Mouse (Mus musculus) thymus, adult 2 months (tissue): ENCODE data around the gene Myl10. TPM values are rescaled to one million over a fixed set of nuclear protein-coding genes. Genes with fewer than 3 reads are reported as not detected.

ENCODE experiments used
- DNase-seq: peaks from one replicate; pipeline ENCODE4 v3.0.0; 2021
- H3K27ac ChIP-seq: fragments of 200-500 bp; 2 replicates; pipeline ENCODE4 v1.5.1; 2012; ENCODE audit warnings: low read length, control low read depth; ENCODE audit not compliant: control insufficient read depth, insufficient read depth
- H3K27me3 ChIP-seq: fragments of 200-500 bp; 2 replicates; pipeline ENCODE4 v1.6.1; 2012; ENCODE audit warnings: mild to moderate bottlenecking, low read length, moderate library complexity, mixed read lengths; ENCODE audit not compliant: control insufficient read depth, insufficient read depth
- H3K36me3 ChIP-seq: fragments of 200-500 bp; 2 replicates; pipeline ENCODE4 v1.6.1; 2012; ENCODE audit warnings: mild to moderate bottlenecking, low read length, moderate library complexity; ENCODE audit not compliant: control insufficient read depth, insufficient read depth
- H3K4me1 ChIP-seq: fragments of 200-500 bp; replicated peaks from 2 replicates; pipeline ENCODE4 v1.6.1; 2012; ENCODE audit warnings: low read length; ENCODE audit not compliant: control insufficient read depth, insufficient read depth
- H3K4me3 ChIP-seq: fragments of 200-500 bp; 2 replicates; pipeline ENCODE4 v1.5.1; 2012; ENCODE audit warnings: mild to moderate bottlenecking, low read length, control low read depth, moderate library complexity; ENCODE audit not compliant: control insufficient read depth, insufficient read depth
- CTCF ChIP-seq: fragments of 200-500 bp; IDR thresholded peaks from 2 replicates; pipeline ENCODE4 v1.5.1; 2012; ENCODE audit warnings: mild to moderate bottlenecking, control low read depth, low read length, moderate library complexity, borderline replicate concordance; ENCODE audit not compliant: control insufficient read depth, poor library complexity, insufficient read depth; ENCODE audit errors: extremely low read depth
- POLR2A ChIP-seq: fragments of 200-500 bp; IDR thresholded peaks from 2 replicates; pipeline ENCODE4 v1.6.1; 2012; ENCODE audit warnings: mild to moderate bottlenecking, low read length, control low read depth, moderate library complexity; ENCODE audit not compliant: control insufficient read depth, poor library complexity, insufficient read depth; ENCODE audit errors: extremely low read depth
- WGBS: fragments of 180-500 bp; shearing (Covaris S2); methylation state at CpG from one replicate; pipeline ENCODE4 v1.1.7; 2018; 5-methylcytosine and 5-hydroxymethylcytosine counted together
- polyA plus RNA-seq: library from polyadenylated mRNA; depleted of rRNA; stranded (reverse); fragments of >200 nt; gene quantifications from 2 replicates; pipeline ENCODE4 v1.2.3, GENCODE M21; 2012

The Myl10 gene
- polyA plus RNA-seq, 1 experiment: 9.6 TPM

- Histone ChIP-seq H3K27me3 (no peaks in the 10 kb centered on the region), H3K27ac (no peak overlapping the region), H3K36me3 (no peaks in the 10 kb centered on the region), H3K4me3 (no peak overlapping the region), H3K4me1 (peaks cover 14% of the 10 kb centered on the region)
- DNase-seq: no peak
- WGBS: 94% methylated on average over 10 of the region's 10 CpGs
- TF ChIP-seq CTCF (no peak), POLR2A (no peak)
Measured at GRCm38 (mm10) chr5:136662281-136662680, 30.7 kb upstream of the Myl10 start.

DNA sequence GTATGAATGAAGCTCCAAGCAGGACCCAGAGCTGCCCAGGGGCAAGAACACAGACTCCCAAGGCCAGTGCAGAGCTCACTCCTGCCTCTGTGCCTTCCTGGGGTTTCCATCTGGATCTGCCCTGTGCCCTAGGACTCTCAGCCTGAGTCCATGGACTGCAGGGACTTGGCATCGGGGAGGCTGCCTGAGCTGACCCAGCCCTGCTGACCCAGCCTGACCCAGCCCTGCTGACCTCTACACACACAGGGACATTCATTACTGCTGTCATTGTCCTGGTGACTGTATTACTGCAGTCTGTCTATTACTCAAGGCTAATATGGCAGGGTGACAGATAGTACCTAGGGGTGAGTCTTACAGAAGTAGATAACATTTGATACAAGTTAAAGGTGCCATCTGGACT, 30.1 kb upstream of the Myl10 start:
- Histone ChIP-seq H3K27me3 (no peaks in the 10 kb centered on the region), H3K4me3 (no peak overlapping the region), H3K27ac (no peak overlapping the region), H3K36me3 (no peaks in the 10 kb centered on the region), H3K4me1 (peaks cover 14% of the 10 kb centered on the region)
- DNase-seq: no peak
- TF ChIP-seq CTCF (no peak), POLR2A (no peak)
- 97% methylated on average over 1 of the region's 1 CpGs for WGBS

- TF ChIP-seq POLR2A (no peak), CTCF (peak; percentile 96)
- peaks cover 11% of the 10 kb centered on the region for H3K4me1 ChIP-seq
- WGBS: 5% methylated on average over 9 of the region's 9 CpGs
- H3K4me3 ChIP-seq: peak overlapping the region; percentile 12; the same call in 1 of the 2 replicates
- no peaks in the 10 kb centered on the region for H3K27me3 ChIP-seq
- no peak overlapping the region for H3K27ac ChIP-seq
- DNase-seq: peak; percentile 72
- H3K36me3 ChIP-seq: no peaks in the 10 kb centered on the region
Measured at GRCm38 (mm10) chr5:136664497-136664896, 28.4 kb upstream of the Myl10 start.

GRCm38 (mm10) chr5:136676315-136677030, 16.5 kb upstream of the Myl10 start:
- no peak for TF ChIP-seq POLR2A
- no peak for TF ChIP-seq CTCF
- 92% methylated on average over 18 of the region's 18 CpGs for WGBS
- Histone ChIP-seq H3K4me3 (no peak overlapping the region), H3K36me3 (no peaks in the 10 kb centered on the region), H3K27ac (no peak overlapping the region), H3K27me3 (no peaks in the 10 kb centered on the region), H3K4me1 (peaks cover 6% of the 10 kb centered on the region)
- DNase-seq: no peak

DNA sequence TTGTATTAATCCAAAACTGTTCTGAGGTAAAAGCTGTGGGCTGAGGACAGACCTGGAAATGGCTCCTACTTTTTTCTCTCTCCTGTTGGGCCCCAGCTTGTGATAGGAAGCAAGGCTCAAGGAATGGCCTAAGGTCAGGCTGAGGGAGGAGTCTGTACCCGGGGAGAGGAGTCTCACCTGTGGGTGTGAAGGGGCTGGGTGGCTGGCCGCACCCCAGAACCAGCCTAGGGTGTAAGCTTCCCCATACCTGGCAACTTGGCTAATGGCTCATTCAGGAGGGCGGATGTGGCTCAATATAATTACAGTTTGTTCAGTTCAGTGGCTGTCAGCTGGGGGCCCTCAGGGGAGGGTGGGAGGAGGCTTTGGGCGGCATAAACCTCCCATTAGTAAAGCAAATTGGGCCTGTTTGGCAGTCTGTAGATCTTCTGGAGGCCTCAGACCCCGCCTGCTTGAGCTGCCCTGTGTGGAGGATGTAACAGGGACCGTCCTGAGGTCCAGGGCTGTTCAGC, 14.1 kb upstream of the Myl10 start:
- H3K27ac ChIP-seq: no peak overlapping the region
- no peaks in the 10 kb centered on the region for H3K36me3 ChIP-seq
- no peak overlapping the region for H3K4me3 ChIP-seq
- H3K27me3 ChIP-seq: no peaks in the 10 kb centered on the region
- no peak for DNase-seq
- TF ChIP-seq POLR2A (no peak), CTCF (no peak)
- H3K4me1 ChIP-seq: peaks cover 17% of the 10 kb centered on the region
- WGBS: 45% methylated on average over 6 of the region's 6 CpGs

GRCm38 (mm10) chr5:136686349-136686748, 6.6 kb upstream of the Myl10 start:
- 91% methylated on average over 4 of the region's 4 CpGs for WGBS
- TF ChIP-seq POLR2A (no peak), CTCF (no peak)
- no peak overlapping the region for H3K27ac ChIP-seq
- H3K4me3 ChIP-seq: no peak overlapping the region
- DNase-seq: no peak
- H3K36me3 ChIP-seq: no peaks in the 10 kb centered on the region
- H3K27me3 ChIP-seq: no peaks in the 10 kb centered on the region
- H3K4me1 ChIP-seq: peaks cover 38% of the 10 kb centered on the region
